Mouse (Mus musculus): ENCODE results near the gene Strap. TPM values are rescaled to one million over a fixed set of nuclear protein-coding genes. Genes with fewer than 3 reads are reported as not detected.
A peak's percentile ranks its signal among the peaks of the same experiment; 100 is the strongest.

Gene Strap
- 132 and 137 TPM in 2 replicates for polyA plus RNA-seq (2015; fragmentation: Nextera tagmentation; extraction: Ambion mirVana)

- Histone ChIP-seq H3K4me1 (peaks cover 14% of the 10 kb centered on the region), H3K27me3 (no peaks in the 10 kb centered on the region), H3K9me3 (no peaks in the 10 kb centered on the region), H3K4me3 (peak within 1 kb of the TSS; percentile 92), H3K36me3 (peaks cover 16% of the 10 kb centered on the region), H3K4me2 (peak within 1 kb of the TSS; percentile 78), H3K9ac (peak within 1 kb of the TSS; percentile 87), H3K27ac (peak within 1 kb of the TSS; percentile 78)
- ATAC-seq (ENCODE audit: insufficient number of reproducible peaks, low FRiP score, low TSS enrichment, low read depth): peak; percentile 96
- WGBS: under 1% methylated on average over 77 of the region's 86 CpGs
These were observed at the start of gene Strap for GRCm38 (mm10) chr6:137734846-137735609. Gene Strap (plus strand): TSS chr6:137735078.

DNA sequence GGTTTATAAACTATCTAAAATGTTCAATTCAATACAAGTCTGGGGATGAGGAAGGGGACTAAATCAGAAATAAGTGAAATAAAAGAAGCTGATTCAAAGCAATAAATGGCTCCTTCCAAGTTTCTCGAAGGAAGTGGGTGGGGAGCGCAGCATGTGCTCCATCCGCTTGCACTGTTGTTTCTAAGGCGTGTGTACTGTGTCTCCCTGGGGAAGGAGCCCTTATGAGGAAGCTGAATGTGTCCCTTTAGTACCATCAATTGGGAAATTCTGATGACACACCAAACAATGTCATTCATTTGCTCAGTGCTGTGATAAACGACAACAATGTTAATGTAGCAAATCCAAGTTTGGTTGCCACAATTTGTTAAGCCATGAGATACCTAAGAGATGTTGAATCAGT, 47.2 kb upstream of the Strap start:
- Histone ChIP-seq H3K27me3 (no peaks in the 10 kb centered on the region), H3K27ac (no peak overlapping the region), H3K36me3 (no peaks in the 10 kb centered on the region)

DNA sequence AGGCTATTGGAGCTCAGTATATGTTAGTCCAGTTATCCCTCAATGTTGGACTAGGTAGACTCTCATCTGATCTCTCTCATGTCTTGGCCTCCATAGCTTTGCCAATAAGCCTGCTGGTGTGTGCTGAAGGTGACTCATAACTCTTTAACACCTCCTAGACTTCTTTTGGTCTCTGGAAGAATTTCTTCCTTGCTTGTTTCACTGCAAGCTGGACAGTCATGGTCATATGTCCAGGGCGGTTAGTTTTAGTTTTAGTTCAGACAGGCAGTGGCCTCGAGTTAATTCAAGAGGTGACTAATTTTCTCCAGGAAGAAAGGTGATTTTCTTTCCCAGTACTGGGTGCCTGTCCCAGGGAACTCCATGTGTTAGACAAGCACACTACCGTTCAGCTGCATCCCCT, 46.8 kb upstream of the Strap start:
- Histone ChIP-seq H3K4me2 (no peak overlapping the region), H3K27ac (no peak overlapping the region), H3K4me3 (no peak overlapping the region), H3K4me1 (no peaks in the 10 kb centered on the region), H3K9me3 (no peaks in the 10 kb centered on the region), H3K27me3 (no peaks in the 10 kb centered on the region), H3K36me3 (no peaks in the 10 kb centered on the region), H3K9ac (no peak overlapping the region)
- WGBS: 81% methylated on average over 3 of the region's 3 CpGs
- no peak for ATAC-seq (ENCODE audit: insufficient number of reproducible peaks, low FRiP score, low TSS enrichment, low read depth)

More for the DNA sequence above, 47.2 kb upstream of the Strap start:
- no peak for ATAC-seq (ENCODE audit: insufficient number of reproducible peaks, low FRiP score, low TSS enrichment, low read depth)
- H3K4me2 ChIP-seq: no peak overlapping the region
- H3K9ac ChIP-seq: no peak overlapping the region
- no peak overlapping the region for H3K4me3 ChIP-seq
- H3K9me3 ChIP-seq: no peaks in the 10 kb centered on the region
- 85% methylated on average over 5 of the region's 5 CpGs for WGBS
- H3K4me1 ChIP-seq: no peaks in the 10 kb centered on the region

GRCm38 (mm10) chr6:137688506-137689105, 46.3 kb upstream of the Strap start:
- WGBS: 58% methylated on average over 11 of the region's 11 CpGs
- Histone ChIP-seq H3K27ac (no peak overlapping the region), H3K27me3 (no peaks in the 10 kb centered on the region), H3K4me3 (no peak overlapping the region), H3K9me3 (no peaks in the 10 kb centered on the region), H3K9ac (no peak overlapping the region), H3K4me2 (no peak overlapping the region), H3K4me1 (no peaks in the 10 kb centered on the region), H3K36me3 (no peaks in the 10 kb centered on the region)
- no peak for ATAC-seq (ENCODE audit: insufficient number of reproducible peaks, low FRiP score, low TSS enrichment, low read depth)

DNA sequence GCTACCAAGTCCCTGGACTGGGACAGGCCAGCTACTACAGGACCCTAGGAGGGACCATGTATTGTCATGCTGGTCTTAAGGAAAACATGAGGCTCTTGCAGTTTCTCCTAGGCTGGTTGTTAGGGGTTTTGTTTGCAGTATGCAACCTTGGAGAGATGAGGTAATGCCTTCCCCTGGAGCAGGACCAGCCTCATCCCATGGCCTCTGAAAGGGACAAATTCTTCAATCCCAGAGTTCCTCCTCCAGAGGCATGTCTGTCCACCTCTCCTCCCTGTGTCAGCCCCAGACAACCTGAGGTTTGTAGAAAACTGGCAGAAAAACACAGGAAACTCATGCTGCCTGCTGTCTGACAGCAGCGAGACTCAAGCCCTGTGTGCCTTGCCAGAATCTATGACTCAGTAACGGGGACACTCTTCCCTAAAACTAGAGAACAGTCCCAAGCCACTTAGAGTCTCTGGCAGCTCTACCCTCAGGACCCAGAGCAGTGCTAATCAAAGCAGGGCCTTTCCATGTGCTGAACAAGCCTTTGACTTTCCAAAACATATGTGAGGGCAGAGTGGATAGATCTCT, 44.2 kb upstream of the Strap start:
- Histone ChIP-seq H3K4me1 (no peaks in the 10 kb centered on the region), H3K4me3 (no peak overlapping the region), H3K27ac (no peak overlapping the region), H3K9ac (no peak overlapping the region), H3K27me3 (no peaks in the 10 kb centered on the region), H3K36me3 (no peaks in the 10 kb centered on the region), H3K4me2 (no peak overlapping the region), H3K9me3 (no peaks in the 10 kb centered on the region)
- 24% methylated on average over 2 of the region's 2 CpGs for WGBS
- ATAC-seq (ENCODE audit: insufficient number of reproducible peaks, low FRiP score, low TSS enrichment, low read depth): no peak

DNA sequence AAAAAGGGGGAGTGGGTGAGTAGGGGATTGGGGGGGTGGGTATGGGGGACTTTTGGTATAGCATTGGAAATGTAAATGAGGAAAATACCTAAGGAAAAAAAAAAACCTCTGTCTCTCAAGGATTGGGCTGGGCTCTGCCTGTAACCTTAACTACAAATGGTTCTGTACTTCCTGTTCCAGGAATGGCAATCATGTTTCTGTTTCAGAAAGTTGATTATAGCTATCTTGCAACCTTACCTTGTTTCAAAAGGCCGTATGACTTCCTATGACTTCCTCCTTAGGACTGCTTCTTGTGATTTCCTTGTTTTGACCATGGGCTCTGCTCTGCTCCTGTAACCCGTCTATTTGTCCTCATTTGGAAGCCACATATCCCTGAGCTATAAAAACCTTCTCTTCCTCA, 40.6 kb upstream of the Strap start:
- 80% methylated on average over 2 of the region's 2 CpGs for WGBS
- H3K9me3 ChIP-seq: no peaks in the 10 kb centered on the region
- no peak overlapping the region for H3K27ac ChIP-seq
- H3K4me2 ChIP-seq: no peak overlapping the region
- H3K27me3 ChIP-seq: no peaks in the 10 kb centered on the region
- no peak overlapping the region for H3K4me3 ChIP-seq
- no peak overlapping the region for H3K9ac ChIP-seq
- H3K4me1 ChIP-seq: no peaks in the 10 kb centered on the region
- ATAC-seq (ENCODE audit: insufficient number of reproducible peaks, low FRiP score, low TSS enrichment, low read depth): no peak
- no peaks in the 10 kb centered on the region for H3K36me3 ChIP-seq

DNA sequence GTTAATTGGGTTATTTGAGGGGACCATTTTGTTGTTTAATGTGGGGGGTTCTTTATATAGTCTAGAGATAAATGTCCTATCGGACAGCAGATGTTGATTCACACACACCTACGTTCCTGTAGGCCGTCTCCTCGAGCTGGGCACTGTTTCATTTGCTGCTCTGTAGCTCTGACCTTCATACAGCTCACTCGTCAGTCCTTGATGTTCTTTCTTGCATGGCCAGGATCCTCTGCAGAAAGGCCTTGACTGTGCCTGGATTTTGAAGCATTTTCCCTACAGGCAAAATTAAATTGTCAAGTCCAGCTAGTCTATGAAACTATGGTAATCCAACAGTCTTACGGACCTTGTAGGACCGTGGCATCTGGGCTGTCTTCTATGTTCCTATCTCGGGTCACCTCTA, 39.8 kb upstream of the Strap start:
- no peaks in the 10 kb centered on the region for H3K36me3 ChIP-seq
- no peaks in the 10 kb centered on the region for H3K4me1 ChIP-seq
- ATAC-seq (ENCODE audit: insufficient number of reproducible peaks, low FRiP score, low TSS enrichment, low read depth): no peak
- 88% methylated on average over 8 of the region's 8 CpGs for WGBS
- no peaks in the 10 kb centered on the region for H3K27me3 ChIP-seq
- H3K9me3 ChIP-seq: no peaks in the 10 kb centered on the region
- H3K4me2 ChIP-seq: no peak overlapping the region
- H3K9ac ChIP-seq: no peak overlapping the region
- no peak overlapping the region for H3K27ac ChIP-seq
- no peak overlapping the region for H3K4me3 ChIP-seq

GRCm38 (mm10) chr6:137696445-137697204, 38.3 kb upstream of the Strap start:
- Histone ChIP-seq H3K27ac (0 out of 2 replicates have a peak overlapping the region, but pooled peaks have one; percentile 33), H3K27me3 (no peaks in the 10 kb centered on the region), H3K4me1 (no peaks in the 10 kb centered on the region), H3K9me3 (no peaks in the 10 kb centered on the region), H3K9ac (no peak overlapping the region), H3K36me3 (no peaks in the 10 kb centered on the region), H3K4me3 (no peak overlapping the region), H3K4me2 (no peak overlapping the region)
- 70% methylated on average over 8 of the region's 8 CpGs for WGBS
- no peak for ATAC-seq (ENCODE audit: insufficient number of reproducible peaks, low FRiP score, low TSS enrichment, low read depth)

- Histone ChIP-seq H3K27ac (no peak overlapping the region), H3K4me1 (no peaks in the 10 kb centered on the region), H3K9me3 (no peaks in the 10 kb centered on the region), H3K4me2 (no peak overlapping the region), H3K36me3 (no peaks in the 10 kb centered on the region), H3K27me3 (no peaks in the 10 kb centered on the region), H3K4me3 (no peak overlapping the region), H3K9ac (no peak overlapping the region)
- WGBS: 80% methylated on average over 7 of the region's 7 CpGs
- ATAC-seq (ENCODE audit: insufficient number of reproducible peaks, low FRiP score, low TSS enrichment, low read depth): no peak
These were observed 35.4 kb upstream of the Strap start for GRCm38 (mm10) chr6:137699434-137699833.

- 84% methylated on average over 3 of the region's 3 CpGs for WGBS
- ATAC-seq (ENCODE audit: insufficient number of reproducible peaks, low FRiP score, low TSS enrichment, low read depth): no peak
- Histone ChIP-seq H3K27me3 (no peaks in the 10 kb centered on the region), H3K9ac (no peak overlapping the region), H3K4me2 (no peak overlapping the region), H3K9me3 (no peaks in the 10 kb centered on the region), H3K4me1 (no peaks in the 10 kb centered on the region), H3K36me3 (no peaks in the 10 kb centered on the region), H3K27ac (no peak overlapping the region), H3K4me3 (no peak overlapping the region)
These were observed 32.7 kb upstream of the Strap start for GRCm38 (mm10) chr6:137702186-137702585.

DNA sequence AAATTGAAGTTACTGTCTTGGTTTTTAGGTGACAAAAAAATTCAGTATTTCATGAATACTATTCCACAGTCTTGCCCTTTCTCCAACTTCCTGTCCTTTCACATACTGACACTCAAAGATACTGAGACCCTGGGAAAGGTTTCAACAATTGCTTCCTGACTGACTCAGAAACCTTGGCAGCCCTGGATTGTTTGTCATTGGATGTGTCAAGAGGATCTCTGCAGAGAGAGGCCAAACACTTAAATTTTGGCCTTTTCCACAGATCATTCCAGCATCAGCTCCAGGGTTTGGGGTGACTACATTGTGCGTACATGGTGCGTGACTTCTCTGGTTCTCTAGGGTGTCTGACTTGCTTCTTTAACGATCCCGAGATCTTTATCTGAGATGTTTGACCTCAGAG, 32.0 kb upstream of the Strap start:
- Histone ChIP-seq H3K4me1 (no peaks in the 10 kb centered on the region), H3K27ac (no peak overlapping the region), H3K4me2 (no peak overlapping the region), H3K27me3 (no peaks in the 10 kb centered on the region), H3K9ac (no peak overlapping the region), H3K4me3 (no peak overlapping the region), H3K36me3 (no peaks in the 10 kb centered on the region), H3K9me3 (no peaks in the 10 kb centered on the region)
- 62% methylated on average over 4 of the region's 4 CpGs for WGBS
- no peak for ATAC-seq (ENCODE audit: insufficient number of reproducible peaks, low FRiP score, low TSS enrichment, low read depth)

- ATAC-seq (ENCODE audit: insufficient number of reproducible peaks, low FRiP score, low TSS enrichment, low read depth): no peak
- H3K9me3 ChIP-seq: no peaks in the 10 kb centered on the region
- H3K36me3 ChIP-seq: no peaks in the 10 kb centered on the region
- no peaks in the 10 kb centered on the region for H3K27me3 ChIP-seq
- H3K4me3 ChIP-seq: no peak overlapping the region
- 75% methylated on average over 7 of the region's 7 CpGs for WGBS
- no peak overlapping the region for H3K27ac ChIP-seq
- H3K4me2 ChIP-seq: no peak overlapping the region
- H3K9ac ChIP-seq: no peak overlapping the region
- H3K4me1 ChIP-seq: no peaks in the 10 kb centered on the region
These were observed 31.4 kb upstream of the Strap start for GRCm38 (mm10) chr6:137703431-137703830.
